Mouse (Mus musculus) kidney, embryonic 14.5 days (tissue): ENCODE measurements around the gene Iqgap2. TPM values are rescaled to one million over a fixed set of nuclear protein-coding genes. Genes with fewer than 3 reads are reported as not detected.

Experiments used
- ATAC-seq: fragments of 200-750 bp; cut with Nextera tagmentation; 2 replicates; pipeline ENCODE4 v1.8.0; 2017; ENCODE audit warnings: moderate number of reproducible peaks, mild to moderate bottlenecking, moderate TSS enrichment, moderate library complexity; ENCODE audit not compliant: low FRiP score, low TSS enrichment
- H3K27ac ChIP-seq: fragments of 300-500 bp; sonication (generic); 2 replicates; pipeline ENCODE4 v1.5.1; 2014; ENCODE audit warnings: low read depth, mild to moderate bottlenecking, low read length, moderate library complexity, mixed read lengths
- H3K27me3 ChIP-seq: fragments of 300-500 bp; sonication (generic); 2 replicates; pipeline ENCODE4 v1.6.1; 2014; ENCODE audit warnings: mild to moderate bottlenecking, low read length; ENCODE audit not compliant: control insufficient read depth, insufficient read depth
- H3K36me3 ChIP-seq: fragments of 300-500 bp; sonication (generic); 2 replicates; pipeline ENCODE4 v1.6.1; 2014; ENCODE audit warnings: low read length, mixed read lengths; ENCODE audit not compliant: control insufficient read depth, insufficient read depth
- H3K4me1 ChIP-seq: fragments of 300-500 bp; sonication (generic); 2 replicates; pipeline ENCODE4 v1.6.1; 2014; ENCODE audit warnings: low read length, mixed read lengths; ENCODE audit not compliant: control insufficient read depth, insufficient read depth
- H3K4me2 ChIP-seq: fragments of 300-500 bp; sonication (generic); replicated peaks from 2 replicates; pipeline ENCODE4 v1.6.1; 2014; ENCODE audit warnings: low read depth, mild to moderate bottlenecking, low read length
- H3K4me3 ChIP-seq: fragments of 300-500 bp; sonication (generic); 2 replicates; pipeline ENCODE4 v1.5.1; 2014; ENCODE audit warnings: mild to moderate bottlenecking, low read length
- H3K9ac ChIP-seq: fragments of 300-500 bp; sonication (generic); 2 replicates; pipeline ENCODE4 v1.6.1; 2014; ENCODE audit warnings: low read depth, mild to moderate bottlenecking, low read length, moderate library complexity
- H3K9me3 ChIP-seq: fragments of 300-500 bp; sonication (generic); 2 replicates; pipeline ENCODE4 v1.6.1; 2016; ENCODE audit warnings: low read length; ENCODE audit not compliant: control insufficient read depth
- WGBS: fragments of 180-500 bp; shearing (Covaris S2); extraction: QIAGEN DNeasy Blood & Tissue Kit; methylation state at CpG from one replicate; pipeline ENCODE4 v1.1.7; 2014; 5-methylcytosine and 5-hydroxymethylcytosine counted together
- polyA plus RNA-seq: library from polyadenylated mRNA; unstranded; fragments of >200 nt; fragmentation: Nextera tagmentation; extraction: Ambion mirVana; gene quantifications from 2 replicates; pipeline ENCODE4 v1.2.1, GENCODE M21; 2014

Gene Iqgap2
- polyA plus RNA-seq, 1 experiment from 2014 or later: 11.2 TPM

- H3K27ac ChIP-seq: peak overlapping the region; percentile 74
- peaks cover 27% of the 10 kb centered on the region for H3K4me1 ChIP-seq
- no peak overlapping the region for H3K4me2 ChIP-seq
- no peak overlapping the region for H3K9ac ChIP-seq
- no peak overlapping the region for H3K4me3 ChIP-seq
- no peaks in the 10 kb centered on the region for H3K9me3 ChIP-seq
- 16% methylated on average over 3 of the region's 3 CpGs for WGBS
- H3K36me3 ChIP-seq: no peaks in the 10 kb centered on the region
- H3K27me3 ChIP-seq: no peaks in the 10 kb centered on the region
- peak; percentile 74 for ATAC-seq
Measured at GRCm38 (mm10) chr13:95763876-95764517, 127.7 kb downstream of the Iqgap2 start.

- Histone ChIP-seq H3K4me1 (peaks cover 15% of the 10 kb centered on the region), H3K4me2 (no peak overlapping the region), H3K4me3 (no peak overlapping the region), H3K9me3 (no peaks in the 10 kb centered on the region), H3K36me3 (no peaks in the 10 kb centered on the region), H3K27me3 (no peaks in the 10 kb centered on the region), H3K27ac (no peak overlapping the region), H3K9ac (no peak overlapping the region)
- whole genome bisulfite sequencing: 94% methylated on average over 2 of the region's 2 CpGs
- ATAC-seq: no peak
Measured at GRCm38 (mm10) chr13:95759810-95760209, 131.9 kb downstream of the Iqgap2 start.

GRCm38 (mm10) chr13:95754285-95754684 is 137.4 kb downstream of the Iqgap2 start:
- no peaks in the 10 kb centered on the region for H3K4me1 ChIP-seq
- no peak overlapping the region for H3K9ac ChIP-seq
- no peak overlapping the region for H3K4me3 ChIP-seq
- 92% methylated on average over 5 of the region's 5 CpGs for WGBS
- H3K27ac ChIP-seq: no peak overlapping the region
- H3K4me2 ChIP-seq: no peak overlapping the region
- H3K9me3 ChIP-seq: no peaks in the 10 kb centered on the region
- no peaks in the 10 kb centered on the region for H3K36me3 ChIP-seq
- ATAC-seq: no peak
- H3K27me3 ChIP-seq: no peaks in the 10 kb centered on the region

- Histone ChIP-seq H3K4me3 (no peak overlapping the region), H3K9me3 (no peaks in the 10 kb centered on the region), H3K9ac (no peak overlapping the region), H3K27me3 (no peaks in the 10 kb centered on the region), H3K4me1 (no peaks in the 10 kb centered on the region), H3K4me2 (no peak overlapping the region), H3K27ac (no peak overlapping the region), H3K36me3 (no peaks in the 10 kb centered on the region)
- WGBS: 79% methylated on average over 9 of the region's 9 CpGs
- ATAC-seq: no peak
Measured at GRCm38 (mm10) chr13:95752386-95752785, 139.3 kb downstream of the Iqgap2 start.

- Histone ChIP-seq H3K27me3 (no peaks in the 10 kb centered on the region), H3K4me3 (no peak overlapping the region), H3K27ac (no peak overlapping the region), H3K4me2 (no peak overlapping the region), H3K36me3 (no peaks in the 10 kb centered on the region), H3K4me1 (peaks cover 6% of the 10 kb centered on the region; the same call in 1 of the 2 replicates), H3K9ac (no peak overlapping the region), H3K9me3 (no peaks in the 10 kb centered on the region)
- 72% methylated on average over 11 of the region's 11 CpGs for WGBS
- ATAC-seq: no peak
Measured at GRCm38 (mm10) chr13:95747541-95747940, 144.2 kb downstream of the Iqgap2 start.

GRCm38 (mm10) chr13:95747101-95747500 is 144.6 kb downstream of the Iqgap2 start:
- Histone ChIP-seq H3K4me1 (peaks cover 6% of the 10 kb centered on the region; the same call in 1 of the 2 replicates), H3K4me2 (no peak overlapping the region), H3K36me3 (no peaks in the 10 kb centered on the region), H3K4me3 (no peak overlapping the region), H3K9ac (no peak overlapping the region), H3K27ac (no peak overlapping the region), H3K27me3 (no peaks in the 10 kb centered on the region), H3K9me3 (no peaks in the 10 kb centered on the region)
- ATAC-seq: no peak
- 88% methylated on average over 7 of the region's 7 CpGs for WGBS

GRCm38 (mm10) chr13:95746509-95746908 is 145.2 kb downstream of the Iqgap2 start:
- H3K9ac ChIP-seq: no peak overlapping the region
- H3K9me3 ChIP-seq: no peaks in the 10 kb centered on the region
- H3K27me3 ChIP-seq: no peaks in the 10 kb centered on the region
- H3K4me3 ChIP-seq: no peak overlapping the region
- 16% methylated on average over 6 of the region's 6 CpGs for WGBS
- peak; percentile 86 for ATAC-seq
- no peak overlapping the region for H3K4me2 ChIP-seq
- H3K36me3 ChIP-seq: no peaks in the 10 kb centered on the region
- H3K4me1 ChIP-seq: peaks cover 6% of the 10 kb centered on the region; the same call in 1 of the 2 replicates
- H3K27ac ChIP-seq: no peak overlapping the region

- Histone ChIP-seq H3K36me3 (no peaks in the 10 kb centered on the region), H3K4me3 (no peak overlapping the region), H3K27ac (no peak overlapping the region), H3K9me3 (no peaks in the 10 kb centered on the region), H3K27me3 (no peaks in the 10 kb centered on the region), H3K4me1 (peaks cover 6% of the 10 kb centered on the region; the same call in 1 of the 2 replicates), H3K9ac (no peak overlapping the region), H3K4me2 (no peak overlapping the region)
- WGBS: 74% methylated on average over 4 of the region's 4 CpGs
- ATAC-seq: no peak
Measured at GRCm38 (mm10) chr13:95745451-95745850, 146.3 kb downstream of the Iqgap2 start.

- WGBS: 57% methylated on average over 9 of the region's 9 CpGs
- ATAC-seq: peak; percentile 26; the same call in 1 of the 2 replicates
- H3K27me3 ChIP-seq: no peaks in the 10 kb centered on the region
- H3K27ac ChIP-seq: no peak overlapping the region
- no peak overlapping the region for H3K4me3 ChIP-seq
- peaks cover 6% of the 10 kb centered on the region; the same call in 1 of the 2 replicates for H3K4me1 ChIP-seq
- H3K9me3 ChIP-seq: no peaks in the 10 kb centered on the region
- H3K9ac ChIP-seq: no peak overlapping the region
- H3K4me2 ChIP-seq: no peak overlapping the region
- H3K36me3 ChIP-seq: no peaks in the 10 kb centered on the region
Measured at GRCm38 (mm10) chr13:95742881-95743466, 148.7 kb downstream of the Iqgap2 start.
